Mouse (Mus musculus) thymus, adult 2 months (tissue): ENCODE results near the gene Sdhb.

Experiments used
- CTCF ChIP-seq: fragments of 200-500 bp; IDR thresholded peaks from 2 replicates; pipeline ENCODE4 v1.5.1; 2012; ENCODE audit warnings: mild to moderate bottlenecking, control low read depth, low read length, moderate library complexity, borderline replicate concordance; ENCODE audit not compliant: control insufficient read depth, poor library complexity, insufficient read depth; ENCODE audit errors: extremely low read depth
- POLR2A ChIP-seq: fragments of 200-500 bp; IDR thresholded peaks from 2 replicates; pipeline ENCODE4 v1.6.1; 2012; ENCODE audit warnings: mild to moderate bottlenecking, low read length, control low read depth, moderate library complexity; ENCODE audit not compliant: control insufficient read depth, poor library complexity, insufficient read depth; ENCODE audit errors: extremely low read depth

GRCm38 (mm10) chr4:140946580-140947205 lies 14.3 kb upstream of the Sdhb start:
- no peak for TF ChIP-seq POLR2A
- no peak for TF ChIP-seq CTCF
